Mouse (Mus musculus): ENCODE results near the gene Aoah. TPM values are rescaled to one million over a fixed set of nuclear protein-coding genes. Genes with fewer than 3 reads are reported as not detected.

Aoah gene
- total and polyA plus RNA-seq, 2 experiments from 2014 or later = 0.42 to 0.89 TPM

DNA sequence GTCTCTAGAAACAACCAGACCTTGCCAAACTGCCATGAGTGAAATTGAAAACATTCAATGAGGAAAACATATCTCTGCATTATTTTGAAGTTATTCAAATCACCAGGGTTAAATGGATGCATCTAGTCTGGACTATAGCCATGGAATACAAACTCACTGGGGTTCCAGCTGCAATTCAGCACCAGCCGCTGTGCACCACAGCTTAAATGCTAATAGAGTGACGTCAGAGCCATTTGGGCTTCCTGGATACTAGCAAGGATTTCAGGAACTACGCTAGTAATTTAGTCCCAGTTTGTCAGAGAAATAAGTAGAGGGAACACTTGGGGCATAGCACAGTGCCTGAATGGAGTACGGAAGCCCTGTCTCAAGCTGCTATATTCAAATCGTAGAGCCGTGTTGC lies 145.2 kb downstream of the Aoah start:
- H3K9me3 ChIP-seq (ENCODE audit: low read length) = no peaks in the 10 kb centered on the region
- H3K4me3 ChIP-seq (ENCODE audit: low read length) = no peak overlapping the region
- H3K27ac ChIP-seq = no peak overlapping the region
- WGBS = 48% methylated on average over 6 of the region's 6 CpGs
- peak overlapping the region; percentile 29; the same call in 1 of the 2 replicates for H3K4me2 ChIP-seq (ENCODE audit: low read depth, low read length)
- H3K27me3 ChIP-seq (ENCODE audit: insufficient read depth, low read length) = no peaks in the 10 kb centered on the region
- TF ChIP-seq CTCF (IDR thresholded peaks at IDR 0.05; ENCODE audit: low read depth) = no peak
- ATAC-seq (no peak), DNase-seq (ENCODE audit: low spot score) (peak; percentile 40)
- H3K4me1 ChIP-seq (ENCODE audit: insufficient read depth, low read length) = no peaks in the 10 kb centered on the region
- H3K9ac ChIP-seq (replicated peaks; ENCODE audit: low read length) = no peak overlapping the region
- H3K36me3 ChIP-seq (ENCODE audit: insufficient read depth, low read length) = no peaks in the 10 kb centered on the region

- Histone ChIP-seq H3K9me3 (ENCODE audit: low read length) (no peaks in the 10 kb centered on the region), H3K4me1 (ENCODE audit: insufficient read depth, low read length) (no peaks in the 10 kb centered on the region), H3K9ac (replicated peaks; ENCODE audit: low read length) (no peak overlapping the region), H3K27me3 (ENCODE audit: insufficient read depth, low read length) (no peaks in the 10 kb centered on the region), H3K4me2 (ENCODE audit: low read depth, low read length) (no peak overlapping the region), H3K27ac (no peak overlapping the region), H3K4me3 (ENCODE audit: low read length) (no peak overlapping the region), H3K36me3 (ENCODE audit: insufficient read depth, low read length) (no peaks in the 10 kb centered on the region)
- 57% methylated on average over 6 of the region's 6 CpGs for WGBS
- peak; percentile 54 for TF ChIP-seq CTCF (IDR thresholded peaks at IDR 0.05; ENCODE audit: low read depth)
- peak; percentile 49 for DNase-seq (ENCODE audit: low spot score)
- ATAC-seq = no peak
Measured at GRCm38 (mm10) chr13:20940389-20940788, 146.5 kb downstream of the Aoah start.

DNA sequence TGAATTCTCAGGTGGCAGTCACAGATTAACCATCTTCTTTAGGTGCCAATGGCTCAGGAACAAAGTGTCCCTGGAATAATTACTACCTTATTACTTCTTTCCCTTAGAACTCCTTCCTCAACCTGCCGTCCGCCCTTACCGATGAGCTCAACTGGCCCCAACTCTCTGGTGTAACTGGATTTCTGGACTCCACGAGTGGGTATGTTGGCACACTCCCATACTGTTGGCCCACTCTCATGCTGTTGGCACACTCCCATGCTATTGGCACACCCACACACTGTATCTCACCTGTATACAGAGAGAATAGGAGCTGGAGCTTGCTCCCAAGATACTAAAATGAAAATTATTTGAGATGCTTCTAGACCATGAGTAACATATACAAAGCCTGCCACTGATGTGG lies 147.8 kb downstream of the Aoah start:
- no peak overlapping the region for H3K4me2 ChIP-seq (ENCODE audit: low read depth, low read length)
- 88% methylated on average over 4 of the region's 4 CpGs for WGBS
- no peaks in the 10 kb centered on the region for H3K4me1 ChIP-seq (ENCODE audit: insufficient read depth, low read length)
- ATAC-seq = no peak
- H3K36me3 ChIP-seq (ENCODE audit: insufficient read depth, low read length) = no peaks in the 10 kb centered on the region
- no peaks in the 10 kb centered on the region for H3K27me3 ChIP-seq (ENCODE audit: insufficient read depth, low read length)
- DNase-seq (ENCODE audit: low spot score) = no peak
- no peak overlapping the region for H3K4me3 ChIP-seq (ENCODE audit: low read length)
- no peaks in the 10 kb centered on the region for H3K9me3 ChIP-seq (ENCODE audit: low read length)
- no peak overlapping the region for H3K27ac ChIP-seq
- no peak for TF ChIP-seq CTCF (IDR thresholded peaks at IDR 0.05; ENCODE audit: low read depth)
- H3K9ac ChIP-seq (replicated peaks; ENCODE audit: low read length) = no peak overlapping the region

DNA sequence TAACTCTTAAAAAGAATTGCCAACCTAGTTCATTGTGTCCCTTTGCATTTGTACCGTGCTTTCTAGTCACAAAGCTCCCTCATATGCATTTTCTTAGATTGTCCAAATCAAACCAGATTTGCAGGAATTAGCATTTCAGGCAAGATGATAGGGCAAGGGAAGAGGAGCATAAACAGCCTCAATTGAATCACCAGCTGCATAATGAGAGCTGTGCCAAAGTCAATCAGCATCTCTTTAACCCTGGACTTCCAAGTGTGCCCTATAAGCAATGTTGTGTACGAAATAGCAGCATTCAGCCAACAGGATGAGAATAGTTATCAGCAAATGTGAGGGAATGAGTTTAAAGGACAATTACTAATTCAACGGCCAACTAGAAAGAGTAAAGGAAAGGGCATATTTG lies 169.2 kb downstream of the Aoah start:
- Histone ChIP-seq H3K9ac (replicated peaks; ENCODE audit: low read length) (no peak overlapping the region), H3K27me3 (ENCODE audit: insufficient read depth, low read length) (no peaks in the 10 kb centered on the region), H3K4me1 (ENCODE audit: insufficient read depth, low read length) (no peaks in the 10 kb centered on the region), H3K4me3 (ENCODE audit: low read length) (no peak overlapping the region), H3K4me2 (ENCODE audit: low read depth, low read length) (no peak overlapping the region), H3K27ac (no peak overlapping the region), H3K9me3 (ENCODE audit: low read length) (no peaks in the 10 kb centered on the region), H3K36me3 (ENCODE audit: insufficient read depth, low read length) (no peaks in the 10 kb centered on the region)
- TF ChIP-seq CTCF (IDR thresholded peaks at IDR 0.05; ENCODE audit: low read depth) = no peak
- 67% methylated on average over 3 of the region's 3 CpGs for WGBS
- no peak for ATAC-seq
- no peak for DNase-seq (ENCODE audit: low spot score)

DNA sequence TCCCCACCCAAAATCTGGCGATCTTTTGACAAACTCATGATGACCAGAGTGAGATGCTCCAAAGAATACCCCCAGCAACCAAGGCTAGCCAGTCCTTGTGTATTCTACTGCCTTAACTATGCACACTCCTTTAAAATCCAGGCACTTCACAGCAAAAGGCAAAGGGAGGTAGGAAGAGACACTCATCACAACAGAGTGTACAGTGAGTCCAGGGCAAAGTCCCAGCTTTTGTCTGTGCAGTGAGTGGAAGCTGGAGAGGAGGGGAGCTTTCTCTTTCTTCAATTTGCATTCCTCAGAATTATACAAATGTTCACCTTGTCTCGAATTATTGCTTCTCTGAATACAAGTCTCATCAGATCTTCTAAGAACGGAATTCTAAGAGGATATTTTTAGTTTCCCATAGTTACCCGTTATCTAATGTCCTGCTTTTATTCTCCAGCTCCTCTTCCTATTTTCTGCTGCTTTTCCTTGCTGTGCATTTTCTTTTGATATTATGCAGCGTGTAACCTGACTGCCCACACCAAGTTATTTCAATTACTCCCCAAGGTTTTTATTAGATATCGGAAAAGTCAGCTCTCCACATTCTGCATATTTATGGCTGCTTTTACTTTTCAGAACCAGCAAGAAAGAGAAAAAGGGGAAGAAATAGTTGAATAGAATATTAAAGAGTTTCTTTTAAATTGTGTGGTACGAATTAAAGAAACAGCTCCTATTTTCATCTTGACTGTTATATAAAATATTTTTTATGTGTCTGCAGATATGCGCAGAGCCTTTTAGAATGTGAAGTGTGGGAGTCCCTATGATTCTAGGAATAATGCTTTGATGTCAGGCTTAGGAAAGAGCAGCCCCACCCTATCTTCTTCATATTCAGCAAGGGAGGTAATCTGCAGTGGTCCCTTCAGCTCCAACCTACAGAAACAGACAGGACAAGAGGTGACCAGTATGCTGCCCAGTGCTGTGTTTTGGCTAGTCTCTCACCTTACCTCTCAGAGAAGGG lies 187.6 kb downstream of the Aoah start:
- H3K36me3 ChIP-seq (ENCODE audit: insufficient read depth, low read length) = no peaks in the 10 kb centered on the region
- no peak overlapping the region for H3K9ac ChIP-seq (replicated peaks; ENCODE audit: low read length)
- no peak for TF ChIP-seq CTCF (IDR thresholded peaks at IDR 0.05; ENCODE audit: low read depth)
- no peak for ATAC-seq
- H3K4me1 ChIP-seq (ENCODE audit: insufficient read depth, low read length) = no peaks in the 10 kb centered on the region
- H3K4me3 ChIP-seq (ENCODE audit: low read length) = no peak overlapping the region
- H3K4me2 ChIP-seq (ENCODE audit: low read depth, low read length) = no peak overlapping the region
- 76% methylated on average over 8 of the region's 8 CpGs for WGBS
- no peaks in the 10 kb centered on the region for H3K9me3 ChIP-seq (ENCODE audit: low read length)
- no peak overlapping the region for H3K27ac ChIP-seq
- no peaks in the 10 kb centered on the region for H3K27me3 ChIP-seq (ENCODE audit: insufficient read depth, low read length)
- DNase-seq (ENCODE audit: low spot score) = no peak

DNA sequence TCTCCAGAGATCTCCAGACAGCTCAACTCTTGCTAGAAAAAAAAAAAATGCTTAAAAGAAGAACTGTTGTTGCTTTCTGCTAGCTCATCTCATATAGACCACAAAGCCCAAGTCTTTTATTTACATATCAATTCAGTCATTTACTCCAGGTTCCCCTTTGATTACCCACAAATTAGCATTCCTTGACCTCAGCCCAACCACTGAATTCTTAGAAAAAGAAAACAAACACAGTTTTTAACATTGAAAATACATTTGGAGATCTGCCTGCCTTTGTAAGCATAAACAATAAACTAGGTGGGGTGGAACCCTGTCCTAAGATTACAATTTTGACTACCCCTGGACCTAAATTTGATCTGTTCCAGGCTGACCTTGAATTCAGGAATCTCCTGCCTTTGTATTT lies 191.6 kb downstream of the Aoah start:
- no peak for TF ChIP-seq CTCF (IDR thresholded peaks at IDR 0.05; ENCODE audit: low read depth)
- Histone ChIP-seq H3K27ac (no peak overlapping the region), H3K4me1 (ENCODE audit: insufficient read depth, low read length) (no peaks in the 10 kb centered on the region), H3K36me3 (ENCODE audit: insufficient read depth, low read length) (no peaks in the 10 kb centered on the region), H3K4me2 (ENCODE audit: low read depth, low read length) (no peak overlapping the region), H3K9me3 (ENCODE audit: low read length) (no peaks in the 10 kb centered on the region; the same call in 1 of the 2 replicates), H3K9ac (replicated peaks; ENCODE audit: low read length) (no peak overlapping the region), H3K27me3 (ENCODE audit: insufficient read depth, low read length) (no peaks in the 10 kb centered on the region), H3K4me3 (ENCODE audit: low read length) (no peak overlapping the region)
- no peak for DNase-seq (ENCODE audit: low spot score)
- no peak for ATAC-seq

DNA sequence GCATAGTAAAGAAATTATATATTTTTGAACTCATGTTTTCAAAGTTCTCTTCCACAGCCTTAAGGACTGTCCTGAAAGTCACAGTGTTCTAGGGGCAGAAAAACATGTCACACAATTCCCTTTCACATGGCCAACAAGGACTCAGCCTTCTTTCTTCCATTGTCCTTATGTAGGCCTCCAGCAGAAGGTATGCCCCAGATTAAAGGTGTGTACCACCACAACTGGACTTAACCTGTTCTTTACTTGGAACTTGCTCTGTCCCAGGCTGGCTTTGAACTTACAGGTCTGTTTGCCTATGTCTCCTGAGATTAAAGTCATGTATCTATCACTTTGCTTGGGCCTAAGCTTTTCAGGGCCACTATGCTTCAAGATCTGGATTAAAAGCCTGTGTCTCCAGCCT lies 192.0 kb downstream of the Aoah start:
- no peak for ATAC-seq
- Histone ChIP-seq H3K9ac (replicated peaks; ENCODE audit: low read length) (no peak overlapping the region), H3K9me3 (ENCODE audit: low read length) (no peaks in the 10 kb centered on the region; the same call in 1 of the 2 replicates), H3K27me3 (ENCODE audit: insufficient read depth, low read length) (no peaks in the 10 kb centered on the region), H3K36me3 (ENCODE audit: insufficient read depth, low read length) (no peaks in the 10 kb centered on the region), H3K4me1 (ENCODE audit: insufficient read depth, low read length) (no peaks in the 10 kb centered on the region), H3K4me2 (ENCODE audit: low read depth, low read length) (no peak overlapping the region), H3K4me3 (ENCODE audit: low read length) (no peak overlapping the region), H3K27ac (no peak overlapping the region)
- no peak for DNase-seq (ENCODE audit: low spot score)
- TF ChIP-seq CTCF (IDR thresholded peaks at IDR 0.05; ENCODE audit: low read depth) = no peak
